Mouse (Mus musculus) naive thymus-derived CD4-positive, alpha-beta T cell, adult 2 months (primary cell): Measurements from ENCODE around the gene Dram1.
"Not testable (repeated sequence)": the region's sequence is repeated elsewhere in the genome, so short reads cannot be mapped to it uniquely, and the experiment has no call there.

Experiments
- DNase-seq: peaks from one replicate; pipeline ENCODE4 v3.0.0-alpha.2; 2011; ENCODE audit warnings: low read depth

Dram1 gene

GRCm38 (mm10) chr10:88385758-88386157, 6.9 kb upstream of the Dram1 start:
- no peak for DNase-seq

GRCm38 (mm10) chr10:88385290-88385689, 6.4 kb upstream of the Dram1 start:
- no peak for DNase-seq

GRCm38 (mm10) chr10:88384081-88384480, 5.2 kb upstream of the Dram1 start:
- no peak for DNase-seq

- no peak for DNase-seq
These were observed 4.6 kb upstream of the Dram1 start for GRCm38 (mm10) chr10:88383479-88383878.

GRCm38 (mm10) chr10:88382009-88382408, 3.1 kb upstream of the Dram1 start:
- no peak for DNase-seq

GRCm38 (mm10) chr10:88381286-88381685, 2.4 kb upstream of the Dram1 start:
- no peak for DNase-seq

GRCm38 (mm10) chr10:88380430-88381060, 1.7 kb upstream of the Dram1 start:
- no peak for DNase-seq

- no peak for DNase-seq
These were observed 1.1 kb upstream of the Dram1 start for GRCm38 (mm10) chr10:88380002-88380401.

- DNase-seq = no peak
These were observed 1.2 kb downstream of the Dram1 start for GRCm38 (mm10) chr10:88377666-88378065.

- peak; percentile 91 for DNase-seq
These were observed 2.1 kb downstream of the Dram1 start for GRCm38 (mm10) chr10:88376770-88377169.

GRCm38 (mm10) chr10:88374984-88375383, 3.9 kb downstream of the Dram1 start:
- no peak for DNase-seq

GRCm38 (mm10) chr10:88372945-88373344, 5.9 kb downstream of the Dram1 start:
- DNase-seq = not testable (repeated sequence)

GRCm38 (mm10) chr10:88372436-88372835, 6.4 kb downstream of the Dram1 start:
- DNase-seq = no peak

- DNase-seq = peak; percentile 57
These were observed 7.1 kb downstream of the Dram1 start for GRCm38 (mm10) chr10:88371793-88372192.

GRCm38 (mm10) chr10:88369233-88369632, 9.6 kb downstream of the Dram1 start:
- DNase-seq = no peak

GRCm38 (mm10) chr10:88364221-88364620, 14.7 kb downstream of the Dram1 start:
- no peak for DNase-seq

- DNase-seq = no peak
These were observed 16.7 kb downstream of the Dram1 start for GRCm38 (mm10) chr10:88362218-88362617.

GRCm38 (mm10) chr10:88356983-88357559, 21.8 kb downstream of the Dram1 start:
- peak; percentile 71 for DNase-seq

- DNase-seq = no peak
These were observed 22.5 kb downstream of the Dram1 start for GRCm38 (mm10) chr10:88356114-88356982.

- DNase-seq = no peak
These were observed 24.3 kb downstream of the Dram1 start for GRCm38 (mm10) chr10:88354599-88354998.

- no peak for DNase-seq
These were observed 26.3 kb downstream of the Dram1 start for GRCm38 (mm10) chr10:88352549-88352948.

- no peak for DNase-seq
These were observed 27.3 kb downstream of the Dram1 start for GRCm38 (mm10) chr10:88351411-88352103.
